8 mouse cellular contexts compared by ENCODE assay signal in the genomic region with DNA sequence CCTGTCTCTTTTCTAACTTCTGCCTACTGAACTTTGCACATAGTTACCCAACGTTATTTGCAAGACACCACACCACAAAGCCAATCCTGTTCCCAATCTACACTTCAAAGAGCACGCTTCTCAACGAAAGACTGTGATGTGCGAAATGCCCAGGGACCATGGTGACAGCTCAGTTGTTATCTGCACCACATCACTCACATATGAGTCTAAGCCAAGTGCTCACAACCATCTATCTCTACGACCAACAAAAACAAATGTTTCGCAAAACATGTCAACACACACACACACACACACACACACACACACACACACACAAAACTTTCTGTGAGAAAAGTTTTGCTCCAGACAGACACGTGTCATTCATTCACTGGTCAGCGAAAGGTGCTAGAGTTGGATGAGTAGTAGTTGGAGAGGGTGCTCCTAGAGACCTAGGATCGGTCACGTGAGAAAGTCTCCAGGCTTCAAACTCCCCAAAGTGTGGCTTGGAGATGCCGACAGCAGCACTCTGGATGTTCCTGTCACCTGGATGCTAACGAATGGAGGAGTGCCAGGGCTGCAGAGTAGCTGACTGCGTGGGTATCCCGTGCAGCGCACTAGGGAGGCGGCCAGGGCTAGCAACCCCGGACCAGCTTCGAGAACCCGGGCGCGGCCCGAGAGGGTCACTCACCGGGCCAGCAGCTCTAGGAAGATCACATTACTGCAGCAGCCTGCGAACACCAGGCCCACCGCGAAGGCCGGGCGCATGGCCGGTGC. TPM values are rescaled to one million over a fixed set of nuclear protein-coding genes. Genes with fewer than 3 reads are reported as not detected.
DNase-seq lines count a peak whose midpoint lies in the region; ATAC-seq and TF ChIP-seq lines count a peak whose summit lies in the region.

No protein-coding gene starts in this region.

- peak overlapping the region; percentile 80 for H3K4me2 ChIP-seq in heart, embryonic 13.5 days
- H3K4me2 ChIP-seq in CH12.LX (ENCODE audit: insufficient read depth, low read depth, poor library complexity, severe bottlenecking), result peak overlapping the region; percentile 95
- H3K4me2 ChIP-seq in limb, embryonic 12.5 days, result peak overlapping the region; percentile 68

- peak; percentile 56 for ATAC-seq in heart, embryonic 13.5 days (ENCODE audit: extremely low read depth, insufficient number of reproducible peaks, low FRiP score, low TSS enrichment)
- ATAC-seq in erythroblast, adult 5-6 weeks (replicated peaks; ENCODE audit: low FRiP score, poor library complexity, severe bottlenecking), result peak; percentile 61
- peak; percentile 84 for ATAC-seq in limb, embryonic 12.5 days (ENCODE audit: insufficient number of reproducible peaks, insufficient read depth, low FRiP score, low TSS enrichment, low read depth)

- H3K27me3 ChIP-seq in heart, embryonic 13.5 days (replicated peaks), result no peaks in the 10 kb centered on the region
- H3K27me3 ChIP-seq in CH12.LX (replicated peaks), result no peaks in the 10 kb centered on the region
- no peaks in the 10 kb centered on the region for H3K27me3 ChIP-seq in limb, embryonic 12.5 days

- H3K79me2 ChIP-seq in CH12.LX (replicated peaks; ENCODE audit: control insufficient read depth, extremely low read depth, insufficient read depth, poor library complexity, severe bottlenecking), result peaks cover 12% of the 10 kb centered on the region

- dilution Hi-C loops in CH12.LX (cut with MboI; ENCODE audit: extremely low pct_ligation_motif_present, extremely low pct_unique_long_range_greater_than_20kb, low sequenced_read_pairs), result no loop called here

- H3K9ac ChIP-seq in heart, embryonic 13.5 days, result peak overlapping the region; percentile 93
- peak overlapping the region; percentile 86 for H3K9ac ChIP-seq in CH12.LX (ENCODE audit: insufficient read depth, low read depth)
- peak overlapping the region; percentile 81 for H3K9ac ChIP-seq in limb, embryonic 12.5 days (replicated peaks)

- H3K9me3 ChIP-seq in heart, embryonic 13.5 days, result no peaks in the 10 kb centered on the region; the same call in 1 of the 2 replicates
- peaks cover 9% of the 10 kb centered on the region for H3K9me3 ChIP-seq in CH12.LX (replicated peaks; ENCODE audit: low read length)
- no peaks in the 10 kb centered on the region for H3K9me3 ChIP-seq in limb, embryonic 12.5 days

- no peak for TF ChIP-seq POLR2A in CH12.LX (IDR thresholded peaks at IDR 0.05; ENCODE audit: low read depth, low read length)

- H3K27ac ChIP-seq in heart, embryonic 13.5 days (replicated peaks), result peak overlapping the region; percentile 89
- peak overlapping the region; percentile 38; the same call in 1 of the 2 replicates for H3K27ac ChIP-seq in CH12.LX (ENCODE audit: insufficient read depth, low read depth)
- peak overlapping the region; percentile 77 for H3K27ac ChIP-seq in limb, embryonic 12.5 days

- no peak for DNase-seq in heart, adult 11 months
- no peak for DNase-seq in CH12.LX (ENCODE audit: extremely low read depth)
- peak; percentile 13 to 21 for DNase-seq in natural killer cell, adult 2 months (ENCODE audit: low spot score in 2 of 2)
- DNase-seq in layer of hippocampus, adult 9-11 months, result no peak
- DNase-seq in B cell, adult 2 months, result no peak

- 2% methylated on average over 29 of the region's 29 CpGs for WGBS in heart, embryonic 13.5 days
- 2% methylated on average over 29 of the region's 29 CpGs for WGBS in limb, embryonic 12.5 days

- in situ Hi-C loops in CH12.LX (cut with MboI; ENCODE audit: low pct_ligation_motif_present, low pct_unique_long_range_greater_than_20kb, low sequenced_read_pairs), result no loop called here

- peaks cover 5% of the 10 kb centered on the region; the same call in 1 of the 2 replicates for H3K36me3 ChIP-seq in heart, embryonic 13.5 days
- peaks cover 3 to 21% of the 10 kb centered on the region in 2 experiments for H3K36me3 ChIP-seq in CH12.LX (replicated peaks in 1 of 2; ENCODE audit: control insufficient read depth in 1 of 2, insufficient read depth in 1 of 2, low read length in 1 of 2)
- peaks cover 9% of the 10 kb centered on the region; the same call in 1 of the 2 replicates for H3K36me3 ChIP-seq in limb, embryonic 12.5 days

- H3K4me3 ChIP-seq in heart, embryonic 13.5 days, result peak overlapping the region; percentile 95
- H3K4me3 ChIP-seq in CH12.LX (replicated peaks in 1 of 3; ENCODE audit: low read depth in 2 of 3, low read length in 2 of 3, poor library complexity in 1 of 3), result peak overlapping the region; percentile 65 to 94 (median 92)
- H3K4me3 ChIP-seq in limb, embryonic 12.5 days (replicated peaks), result peak overlapping the region; percentile 76

- no peak for TF ChIP-seq RAD21 in CH12.LX (IDR thresholded peaks at IDR 0.05; ENCODE audit: low read depth, low read length)

- no peak for TF ChIP-seq EP300 in CH12.LX (IDR thresholded peaks at IDR 0.05; ENCODE audit: low read length)

- H3K4me1 ChIP-seq in heart, embryonic 13.5 days, result peaks cover 46% of the 10 kb centered on the region
- H3K4me1 ChIP-seq in CH12.LX (ENCODE audit: control insufficient read depth in 1 of 2, insufficient read depth in 2 of 2), result peaks cover 11 to 58% of the 10 kb centered on the region in 2 experiments
- peaks cover 8% of the 10 kb centered on the region for H3K4me1 ChIP-seq in limb, embryonic 12.5 days (replicated peaks)

- TF ChIP-seq CTCF in CH12.LX (conservative IDR thresholded peaks at IDR 0.05 in 1 of 2, IDR thresholded peaks at IDR 0.05 in 1 of 2; ENCODE audit: low read depth in 2 of 2, low read length in 2 of 2), result no peak

TF ChIP-seq in CH12.LX, 34 proteins besides CTCF, POLR2A, EP300 and RAD21:
- TF ChIP-seq RCOR1 (conservative IDR thresholded peaks at IDR 0.05; ENCODE audit: low read depth, low read length) (no peak), GABPA (IDR thresholded peaks at IDR 0.05; ENCODE audit: insufficient replicate concordance, low read depth, low read length) (no peak), TBP (conservative IDR thresholded peaks at IDR 0.05; ENCODE audit: low read depth, low read length) (no peak), MAFK (IDR thresholded peaks at IDR 0.05; ENCODE audit: insufficient replicate concordance, low read length) (no peak), MXI1 (IDR thresholded peaks at IDR 0.05; ENCODE audit: low read depth, low read length) (no peak; the same call in 1 of the 2 replicates), ZC3H11A (IDR thresholded peaks at IDR 0.05; ENCODE audit: low read depth, low read length) (no peak), UBTF (IDR thresholded peaks at IDR 0.05; ENCODE audit: low read depth, low read length) (no peak), TCF12 (IDR thresholded peaks at IDR 0.05; ENCODE audit: low read depth, low read length) (no peak), SMC3 (IDR thresholded peaks at IDR 0.05; ENCODE audit: low read depth, low read length) (no peak), SIN3A (IDR thresholded peaks at IDR 0.05; ENCODE audit: low read length) (no peak; the same call in none of the 2 replicates), USF2 (conservative IDR thresholded peaks at IDR 0.05; ENCODE audit: low read depth, low read length) (no peak; the same call in 1 of the 2 replicates), ZKSCAN1 (IDR thresholded peaks at IDR 0.05; ENCODE audit: borderline replicate concordance, low read depth, low read length) (no peak), E2F4 (IDR thresholded peaks at IDR 0.05; ENCODE audit: insufficient replicate concordance, low read depth, low read length) (no peak), MYC (IDR thresholded peaks at IDR 0.05; ENCODE audit: low read depth, low read length) (no peak), MAX (IDR thresholded peaks at IDR 0.05; ENCODE audit: low read length) (peak; percentile 75), USF1 (IDR thresholded peaks at IDR 0.05; ENCODE audit: low read depth, low read length) (peak; percentile 33), BHLHE40 (IDR thresholded peaks at IDR 0.05; ENCODE audit: low read depth, low read length) (peak; percentile 92), IRF4 (IDR thresholded peaks at IDR 0.05; ENCODE audit: low read depth, low read length) (no peak), MEF2A (IDR thresholded peaks at IDR 0.05; ENCODE audit: borderline replicate concordance, low read depth, low read length) (no peak), ZNF384 (IDR thresholded peaks at IDR 0.05; ENCODE audit: low read depth, low read length) (no peak), JUND (conservative IDR thresholded peaks at IDR 0.05; ENCODE audit: low read depth, low read length) (no peak), CHD2 (IDR thresholded peaks at IDR 0.05; ENCODE audit: low read length) (no peak), KAT2A (IDR thresholded peaks at IDR 0.05; ENCODE audit: insufficient replicate concordance, low read length) (no peak), HCFC1 (IDR thresholded peaks at IDR 0.05; ENCODE audit: low read depth, low read length) (no peak), NRF1 (IDR thresholded peaks at IDR 0.05; ENCODE audit: low read depth, low read length) (no peak), ELF1 (IDR thresholded peaks at IDR 0.05; ENCODE audit: low read depth, low read length) (no peak), CHD1 (IDR thresholded peaks at IDR 0.05; ENCODE audit: low read depth, low read length) (0 out of 2 replicates have a peak, but pooled peaks have one; percentile 64)

RNA-seq across cellular contexts. Expression of a gene that starts 0.6 kb away (rescaled TPM):
- polyA plus RNA-seq in heart, embryonic 13.5 days (2015; fragmentation: Nextera tagmentation; extraction: Ambion mirVana), result 35.8 and 36.3 TPM in 2 replicates
- total RNA-seq in CH12.LX (2012; rRNA removed) (14.9 and 16.9 TPM in 2 replicates), CH12.LX (2014; rRNA removed) (14.1 and 19.8 TPM in 2 replicates)
- 30.7 and 34.8 TPM in 2 replicates for polyA plus RNA-seq in CH12.LX (2012; ENCODE audit: insufficient read length, low read depth)
- total RNA-seq in erythroblast, adult 5-6 weeks (2015; ENCODE audit: low replicate concordance), result 5.8 and 10.7 TPM in 2 replicates
- total RNA-seq in erythroblast, adult 5-6 weeks (2017; ENCODE audit: low replicate concordance), result 9.2 and 9.5 TPM in 2 replicates
- 39.7 and 42.7 TPM in 2 replicates for polyA plus RNA-seq in limb, embryonic 12.5 days (2016; fragmentation: Nextera tagmentation; extraction: Ambion mirVana)

Comparison
In these comparisons a context has a peak if more than half of its experiments do, and no peak if none do; other contexts are left out.
1. H3K27ac ChIP-seq: peak in every context shown above with its lines; median percentile 89 in heart, embryonic 13.5 days; 77 in limb, embryonic 12.5 days; 38 in CH12.LX.
2. DNase-seq: peak in natural killer cell, adult 2 months (2 of 2); none in heart, adult 11 months (single experiment), CH12.LX (single experiment), layer of hippocampus, adult 9-11 months (single experiment) and B cell, adult 2 months (0 of 2).
3. Peak in every context shown above with its lines, with median percentiles within 50 percentile points of each other: ATAC-seq, H3K4me2 ChIP-seq, H3K4me3 ChIP-seq and H3K9ac ChIP-seq.